Mouse (Mus musculus) A20 (cell line): Measurements from ENCODE around the gene Mcoln2.
A peak's percentile ranks its signal among the peaks of the same experiment; 100 is the strongest.

Experiments used
- DNase-seq: peaks from one replicate; pipeline ENCODE4 v3.0.0-alpha.2; 2011; ENCODE audit warnings: low read depth, low spot score

Mcoln2 gene

DNA sequence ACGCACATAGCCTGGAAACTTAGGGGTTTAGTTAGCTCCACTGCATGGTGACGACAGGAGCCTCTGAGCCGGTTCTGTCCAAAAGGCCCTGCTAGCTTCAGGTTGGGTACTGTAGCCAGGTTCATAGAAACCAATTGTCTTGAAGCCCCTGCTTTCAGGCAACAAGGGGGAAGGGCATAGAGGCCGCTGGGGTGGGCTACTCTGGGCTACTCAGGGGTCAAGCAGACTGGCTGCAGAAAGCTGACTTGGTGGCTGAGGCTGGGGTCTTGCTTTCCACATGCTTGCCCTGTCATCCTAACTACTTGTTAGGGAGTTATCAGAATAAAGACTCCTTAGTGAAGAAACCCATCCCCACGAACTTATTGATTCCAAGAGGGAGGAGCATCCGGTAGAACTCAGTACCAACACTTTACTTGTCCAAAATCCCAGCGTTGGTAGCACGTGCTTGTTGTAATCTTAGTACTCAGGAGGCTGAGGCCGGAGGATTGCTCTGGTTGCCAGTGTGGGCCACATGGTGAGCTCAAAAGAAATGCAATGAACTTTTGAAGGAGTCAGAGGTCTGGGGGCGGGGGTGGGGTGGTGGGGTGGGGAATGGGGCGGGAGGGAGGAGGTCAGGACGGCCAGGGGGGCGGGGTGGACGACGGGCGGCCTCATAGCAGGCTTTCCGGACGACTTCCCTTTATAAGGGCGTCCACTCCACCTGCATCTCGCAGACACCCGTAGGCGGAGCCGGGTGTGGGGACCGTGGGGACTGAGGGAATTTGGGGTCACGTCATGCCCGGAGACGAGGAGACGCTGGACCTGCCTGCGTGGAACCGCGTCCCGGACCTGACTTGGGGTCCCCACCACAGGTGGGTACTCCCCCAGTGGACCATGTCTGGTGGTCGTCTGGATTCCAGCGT, at the start of gene Mcoln2:
Gene Mcoln2, plus strand, starts transcription at position 678 of the 902 bp plus-strand sequence.
- DNase-seq: peak; percentile 69

DNA sequence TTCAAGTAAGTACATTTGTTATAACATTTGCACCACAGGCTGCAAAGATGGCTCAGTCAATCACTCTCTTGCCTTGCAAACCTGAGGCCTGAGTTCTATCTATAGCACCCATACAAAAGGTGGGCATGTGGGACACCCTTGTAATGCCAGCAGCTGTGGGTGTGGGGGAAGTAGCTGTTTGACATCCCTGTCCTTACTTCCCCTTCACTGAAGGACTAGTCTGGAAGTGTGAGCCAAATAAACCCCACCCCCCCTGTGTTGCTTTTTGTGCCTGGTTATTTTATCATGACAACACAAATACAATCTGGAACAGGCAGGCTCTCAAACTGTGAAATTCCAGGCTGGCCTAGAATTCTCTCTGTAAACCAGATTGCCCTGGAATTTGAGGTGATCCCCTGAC, 49.7 kb upstream of the Mcoln2 start:
- no peak for DNase-seq

DNA sequence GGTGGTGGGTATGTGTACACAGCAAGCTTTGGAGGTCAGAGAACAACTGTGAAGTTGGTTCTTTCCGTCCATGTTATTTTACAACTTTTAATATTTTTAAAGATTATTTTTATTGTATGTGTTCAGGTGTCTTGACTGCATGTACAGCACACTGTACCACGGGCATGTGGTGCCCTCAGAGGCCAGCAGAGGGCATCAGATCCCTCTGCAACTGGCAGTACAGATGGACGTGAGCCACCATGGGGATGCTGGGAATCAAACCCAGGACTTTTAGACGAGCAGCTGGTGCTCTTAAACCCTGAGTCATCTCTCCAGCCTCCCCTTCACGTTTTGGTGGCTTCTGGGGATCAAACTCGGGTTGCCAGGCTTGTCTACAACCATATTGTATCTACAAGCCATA, 47.6 kb upstream of the Mcoln2 start:
- peak; percentile 62 for DNase-seq

DNA sequence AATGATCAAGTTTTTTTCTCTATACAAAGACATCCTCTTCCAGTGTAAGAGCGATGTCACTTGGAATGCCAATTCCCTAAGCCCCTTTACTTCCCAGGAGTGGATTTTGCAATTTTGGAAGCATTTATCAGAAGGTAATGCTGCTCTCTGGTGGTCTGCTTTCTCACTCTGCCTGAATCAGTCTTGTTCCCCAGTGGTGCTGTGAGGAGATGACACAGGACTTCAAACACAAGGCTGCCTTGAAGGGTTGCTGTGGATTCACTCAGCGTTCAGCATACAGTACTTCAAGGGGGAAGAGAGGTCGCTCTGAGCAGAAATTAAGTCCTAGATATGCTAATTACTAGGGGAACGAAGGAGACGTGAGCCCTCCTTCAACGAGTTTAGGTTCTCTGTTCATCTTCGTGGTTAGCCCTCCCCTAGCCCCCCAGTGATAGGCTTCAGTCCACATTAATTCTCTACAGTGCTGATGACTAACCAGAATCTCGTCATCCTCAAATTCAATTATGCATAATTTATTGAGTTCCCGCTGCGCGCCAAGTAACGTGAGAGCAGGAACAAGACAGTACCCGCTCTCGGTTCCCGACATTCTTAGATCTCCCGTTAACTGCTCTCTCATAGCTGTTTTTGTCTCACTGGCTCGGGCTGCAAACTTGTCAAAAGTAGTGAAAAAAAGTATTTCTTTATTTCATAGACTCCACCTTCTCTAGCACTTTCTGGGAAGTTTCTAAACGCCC, 42.4 kb upstream of the Mcoln2 start:
- peak; percentile 58 for DNase-seq

DNA sequence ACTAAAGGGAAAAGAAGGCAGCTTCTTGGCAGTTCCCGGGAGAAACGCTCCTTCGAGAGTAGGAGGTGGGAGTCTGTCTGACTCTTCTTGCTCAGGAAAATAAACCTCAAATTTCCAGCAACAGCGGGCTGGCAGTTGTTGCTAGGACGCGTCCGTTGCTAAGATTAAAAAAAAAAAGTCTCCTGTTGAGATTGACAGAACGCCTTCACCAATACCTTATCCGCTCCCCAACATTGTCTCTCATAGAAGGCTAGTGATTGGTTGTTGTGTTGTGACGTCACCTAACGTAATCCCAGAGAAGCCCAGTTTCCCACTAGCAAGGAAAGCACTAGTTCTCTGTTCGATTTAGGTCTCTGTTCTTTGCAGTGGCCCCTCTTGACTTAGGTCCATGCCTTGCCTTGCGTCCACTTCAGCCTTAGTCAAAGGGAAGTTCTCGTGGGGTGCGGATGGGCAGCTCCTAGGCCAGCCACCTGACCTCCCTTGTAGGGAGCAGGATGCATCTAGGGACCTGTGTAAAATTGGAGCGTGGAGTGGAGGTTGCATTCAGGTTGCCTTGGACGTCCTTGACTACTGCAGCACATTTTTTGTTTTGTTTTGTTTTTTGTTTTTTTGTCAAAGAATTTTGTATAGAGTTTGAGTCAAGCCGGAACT, 41.6 kb upstream of the Mcoln2 start, which contains the start of gene Wdr63:
Gene Wdr63, minus strand, starts transcription at position 210 of the 651 bp plus-strand sequence.
- DNase-seq: peak; percentile 88

DNA sequence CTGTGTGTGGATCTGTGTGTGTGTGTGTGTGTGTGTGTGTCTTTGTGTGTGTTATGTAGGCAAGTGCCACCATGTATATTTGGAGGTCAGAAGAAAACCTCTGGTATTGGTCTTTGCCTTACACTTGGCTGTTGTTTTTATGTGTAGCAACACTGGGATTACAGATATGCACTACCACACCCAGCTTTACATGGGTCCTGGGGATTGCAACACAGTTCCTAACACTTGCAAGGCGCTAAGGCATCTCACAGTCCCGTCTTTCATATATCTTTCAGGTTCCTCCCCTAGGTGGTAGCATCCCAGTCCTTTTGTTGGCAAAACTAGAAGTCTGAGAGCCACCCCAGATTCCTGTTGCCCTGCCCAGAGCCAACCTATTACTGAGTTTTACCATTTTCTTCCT, 40.7 kb upstream of the Mcoln2 start:
- DNase-seq: no peak

DNA sequence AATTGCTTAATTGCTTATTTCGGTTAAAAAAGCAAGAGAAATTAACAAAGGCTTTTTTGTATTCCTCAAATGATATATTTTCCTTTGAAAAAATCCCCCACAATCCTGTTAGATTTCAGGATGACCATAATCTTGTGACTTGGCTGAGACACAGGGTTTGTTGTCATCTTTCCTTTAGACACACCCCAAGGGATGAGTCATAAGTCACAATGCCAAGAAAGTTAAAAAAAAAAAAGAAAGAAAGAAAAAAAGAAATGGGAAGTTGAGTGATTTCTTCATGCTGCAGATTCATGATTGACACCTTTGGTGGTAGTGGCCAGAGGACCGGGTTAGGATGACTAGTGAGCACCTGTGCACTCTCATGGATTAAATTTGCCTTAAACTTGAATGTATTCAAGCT, 39.3 kb upstream of the Mcoln2 start:
- DNase-seq: peak; percentile 38

DNA sequence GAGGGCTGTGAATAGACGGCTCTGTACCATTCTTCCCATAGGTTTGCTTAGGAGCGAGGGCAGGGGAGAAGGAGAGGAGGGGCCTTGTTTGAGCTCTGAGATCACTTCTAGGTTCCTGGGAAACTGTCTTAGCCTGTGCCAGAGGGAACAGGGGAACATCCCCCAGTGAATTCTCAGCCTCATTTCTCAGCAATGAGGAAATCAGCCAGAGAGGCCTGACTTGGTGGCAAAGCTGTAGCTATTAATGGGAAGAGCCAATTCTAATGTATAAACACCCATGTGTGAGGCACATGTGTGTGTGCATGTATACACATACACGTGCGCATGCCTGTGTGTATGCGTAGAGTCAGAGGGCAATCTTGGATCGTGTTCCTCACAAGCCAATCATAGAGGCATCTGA, 38.7 kb upstream of the Mcoln2 start:
- no peak for DNase-seq

DNA sequence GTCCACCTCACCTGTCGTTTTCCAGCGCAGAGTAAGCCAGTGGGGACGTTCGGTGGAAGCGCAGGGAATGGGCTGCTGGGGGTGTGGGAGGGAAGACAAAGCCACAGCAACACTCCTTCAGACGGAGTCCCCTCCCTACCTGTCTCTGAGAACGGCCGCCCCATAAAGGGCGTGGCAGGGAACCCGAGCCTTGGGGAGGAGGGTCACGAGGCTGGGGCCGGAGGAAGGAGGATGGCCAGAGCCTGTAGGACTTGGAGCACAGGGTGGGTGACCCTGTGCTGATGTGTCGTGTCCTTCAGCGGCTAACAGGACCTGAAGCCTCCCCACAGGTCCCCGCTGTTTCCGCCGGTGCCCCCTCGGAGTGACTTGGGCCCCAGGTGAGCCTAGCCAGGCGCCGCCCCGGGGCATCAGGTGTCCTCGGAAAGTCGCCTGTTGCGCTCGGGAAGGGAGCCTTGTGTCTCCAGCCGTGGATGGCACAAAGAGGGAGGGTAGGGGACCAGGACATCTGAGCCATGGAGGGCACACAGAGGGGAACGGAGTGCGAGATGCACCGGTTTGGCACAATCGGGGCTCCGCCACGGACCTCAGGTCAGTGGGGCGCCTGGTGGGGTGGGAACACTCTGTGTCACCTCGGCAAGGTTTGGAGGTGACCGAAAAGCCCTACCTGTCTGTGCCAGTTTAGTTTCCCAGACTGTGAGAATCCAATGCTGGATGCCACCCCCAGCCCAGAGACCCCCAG, 32.2 kb upstream of the Mcoln2 start, which contains the start of gene Mcoln3:
Gene Mcoln3, plus strand, starts transcription at position 193 of the 739 bp plus-strand sequence.
- DNase-seq: no peak

DNA sequence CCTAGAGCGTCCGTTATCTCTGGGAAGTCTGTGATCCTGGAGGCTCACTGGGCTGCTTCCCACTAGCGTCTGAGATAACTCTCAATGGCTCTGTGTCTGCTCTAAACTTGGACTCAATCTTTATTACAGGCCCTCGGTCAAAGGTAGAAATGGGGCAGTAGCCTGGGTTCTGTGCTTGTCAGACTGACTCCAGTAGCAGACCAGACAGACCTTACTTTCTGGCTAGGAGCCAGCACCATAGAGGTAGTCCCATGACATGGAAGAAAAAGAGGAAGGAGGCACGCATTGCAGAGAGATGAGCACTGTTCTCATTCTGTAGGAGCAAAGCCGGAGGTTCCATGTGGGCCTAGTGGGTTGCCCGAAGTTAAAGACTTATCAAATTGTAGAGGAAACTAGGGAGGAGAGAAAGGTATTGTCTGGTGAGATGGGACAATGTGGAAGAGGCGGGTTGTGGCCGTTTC, 31.6 kb upstream of the Mcoln2 start:
- DNase-seq: no peak

DNA sequence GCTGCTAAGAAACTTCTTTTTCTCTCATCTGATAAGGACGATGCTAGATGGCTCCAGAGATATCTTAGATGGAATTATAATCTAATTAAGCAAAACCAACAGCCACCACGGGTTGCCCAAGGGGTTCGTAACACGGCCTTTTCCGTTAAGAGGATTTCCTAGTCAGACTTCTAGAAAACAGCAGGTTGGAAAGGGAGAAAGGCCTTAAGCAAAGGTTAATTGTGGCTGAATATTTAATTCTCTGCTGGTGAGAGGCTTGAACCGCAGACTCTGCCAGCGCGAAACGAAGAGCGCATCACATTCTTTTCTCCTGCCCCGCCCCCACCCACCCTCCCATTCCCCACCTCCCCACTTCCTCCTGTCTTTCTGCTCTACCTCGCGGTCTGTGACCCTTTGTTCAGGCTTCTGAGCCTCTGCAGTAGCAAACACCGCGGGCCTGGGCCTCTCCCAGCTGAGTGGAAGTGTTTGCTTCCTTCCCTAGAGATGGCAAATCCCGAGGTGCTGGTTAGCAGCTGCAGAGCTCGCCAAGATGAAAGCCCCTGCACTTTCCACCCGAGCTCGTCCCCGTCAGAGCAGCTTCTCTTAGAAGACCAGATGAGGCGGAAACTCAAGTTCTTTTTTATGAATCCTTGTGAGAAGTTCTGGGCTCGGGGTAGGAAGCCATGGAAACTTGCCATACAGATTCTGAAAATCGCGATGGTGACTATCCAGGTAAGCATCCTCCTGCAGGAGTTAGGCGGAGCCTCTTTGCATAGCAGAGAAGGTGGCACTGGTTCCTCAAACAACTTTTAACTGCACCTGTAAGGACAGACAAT, 28.1 kb upstream of the Mcoln2 start:
- DNase-seq: peak; percentile 53

DNA sequence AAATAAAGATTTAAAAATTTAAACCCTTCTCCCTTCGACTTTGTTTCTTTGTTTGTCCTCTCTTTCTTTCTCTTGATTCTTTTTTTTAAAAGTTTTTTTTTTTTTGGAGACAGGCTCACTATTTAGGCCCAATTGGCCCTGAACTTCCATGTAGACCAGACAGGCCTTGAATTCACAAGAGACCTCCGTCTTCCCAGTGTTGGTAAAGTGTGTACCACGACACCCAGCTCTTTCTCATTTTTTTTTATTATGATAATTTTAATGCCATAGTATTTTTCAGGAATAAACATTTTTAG, 27.6 kb upstream of the Mcoln2 start:
- DNase-seq: no peak

DNA sequence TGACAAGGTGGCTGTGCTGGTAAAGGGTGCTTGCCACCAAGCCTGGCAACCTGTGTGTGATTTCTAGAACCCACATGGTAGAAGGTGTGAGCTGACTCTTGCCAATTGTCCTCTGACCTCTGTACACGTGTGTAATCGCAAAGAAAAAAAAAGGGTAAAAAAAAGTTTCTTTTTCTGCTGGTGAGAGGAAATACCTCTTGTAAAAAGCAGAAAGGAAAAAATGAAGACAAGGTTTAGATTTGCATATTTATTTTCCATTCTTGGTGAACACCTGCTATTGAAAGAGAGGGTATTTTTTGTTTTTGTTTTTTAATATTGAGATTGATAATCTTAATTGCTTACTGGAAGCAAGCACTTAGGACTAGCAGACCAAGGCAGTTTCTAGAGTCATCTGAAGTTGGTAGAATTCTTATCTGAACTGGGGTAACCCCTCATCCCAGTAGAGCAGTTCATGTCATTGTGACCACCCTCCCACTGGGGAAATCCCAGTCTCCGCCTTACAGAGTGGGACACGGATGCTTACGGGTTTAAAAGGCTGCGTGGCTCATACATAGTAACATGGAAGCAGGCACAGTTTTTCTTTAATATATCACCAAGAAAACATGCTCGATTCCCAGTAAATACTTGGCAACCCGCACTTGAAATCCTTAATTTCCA, 26.7 kb upstream of the Mcoln2 start:
- peak; percentile 82 for DNase-seq

DNA sequence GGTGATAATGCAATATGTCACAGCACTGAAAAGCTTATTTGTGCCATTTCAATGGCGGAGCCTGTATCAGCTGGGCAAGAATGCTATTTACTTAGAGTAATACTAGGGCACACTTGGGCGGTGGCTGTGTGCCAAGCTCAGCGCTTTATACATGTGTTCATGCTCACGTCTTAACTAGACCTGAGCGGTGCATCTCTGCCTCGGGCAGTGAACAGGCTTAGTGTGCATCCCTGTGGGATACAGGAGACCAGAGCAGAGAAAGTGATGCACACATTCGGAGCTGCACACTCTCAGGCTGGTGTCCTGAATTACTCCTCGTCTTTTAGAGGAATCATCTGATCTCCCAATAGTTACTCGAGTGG, 26.2 kb upstream of the Mcoln2 start:
- DNase-seq: peak; percentile 72

DNA sequence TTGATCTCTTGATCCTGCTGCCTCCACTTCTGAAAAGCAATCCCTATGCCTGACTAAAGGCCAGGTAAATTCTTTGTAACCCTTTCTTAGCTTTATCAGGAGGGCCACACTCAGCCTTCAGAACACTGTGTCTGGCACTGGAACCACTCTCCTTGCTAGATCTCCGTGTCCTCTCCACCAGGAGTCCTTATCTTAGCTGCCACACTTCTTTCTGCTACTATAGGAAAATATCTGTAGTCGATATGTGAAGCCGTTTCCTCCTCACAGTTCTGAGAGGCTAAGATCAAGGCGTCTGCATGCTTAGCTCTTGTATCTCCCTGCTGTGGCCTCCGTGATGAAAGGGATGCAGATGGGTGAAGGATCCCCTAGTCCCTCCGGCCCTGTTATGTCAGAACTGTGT, 22.4 kb upstream of the Mcoln2 start:
- no peak for DNase-seq

DNA sequence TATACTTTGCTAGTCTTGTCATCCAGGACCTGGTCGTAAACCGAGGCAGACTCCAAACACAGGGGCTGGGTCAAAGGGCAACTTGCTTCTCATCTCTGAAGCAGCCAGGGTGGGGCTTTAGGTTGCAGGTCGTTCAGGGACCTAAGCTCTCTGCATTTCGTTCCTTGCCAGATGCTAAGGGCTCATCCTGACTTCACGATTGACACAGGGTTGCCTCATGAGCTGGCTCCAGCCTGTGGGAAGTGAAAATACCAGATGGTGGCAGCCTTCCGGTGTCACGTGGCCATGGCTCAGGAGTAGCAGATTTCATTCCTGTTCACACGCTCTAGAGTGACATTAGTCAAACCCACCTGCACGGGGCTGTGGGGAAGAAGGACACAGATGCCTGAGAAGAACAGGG, 14.8 kb upstream of the Mcoln2 start:
- DNase-seq: peak; percentile 93

DNA sequence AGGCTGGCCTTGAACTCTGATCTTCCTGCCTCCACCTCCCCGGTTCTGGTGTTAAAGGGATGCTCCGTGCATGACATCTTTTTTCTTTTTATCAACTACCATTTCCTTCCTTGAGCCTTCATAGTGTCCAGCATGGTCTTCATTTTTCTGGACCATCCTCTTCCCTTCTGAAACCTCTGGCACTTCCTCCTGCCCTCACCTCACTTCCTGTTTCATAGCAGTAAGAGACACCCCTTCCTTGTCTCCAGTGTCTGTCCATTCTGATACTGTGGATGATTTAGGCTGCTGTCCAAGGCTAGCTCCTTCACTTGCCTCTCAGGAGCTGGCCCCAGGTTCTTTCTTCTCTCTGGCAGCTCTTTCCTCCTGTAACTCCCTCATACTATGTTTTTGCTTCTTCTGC, 14.2 kb upstream of the Mcoln2 start:
- no peak for DNase-seq

DNA sequence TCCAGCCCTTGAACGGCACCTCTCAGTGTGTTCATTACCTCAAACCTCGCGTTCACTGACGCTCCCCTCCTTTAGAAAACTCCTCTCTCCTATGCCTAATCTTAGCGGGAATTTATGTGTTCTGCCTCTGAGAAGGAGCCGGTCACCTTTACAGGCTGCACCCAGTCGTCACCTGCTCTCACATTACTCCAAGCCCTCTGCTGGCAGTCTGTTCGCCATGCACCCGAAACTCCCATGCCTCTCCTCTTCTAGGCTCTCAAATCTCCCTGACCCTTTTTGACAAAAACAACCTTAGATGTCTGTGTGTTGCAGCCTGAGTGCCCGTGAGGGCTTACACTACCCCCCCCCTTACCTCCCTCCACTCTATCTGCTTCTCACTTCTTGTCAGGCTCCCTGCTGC, 13.2 kb upstream of the Mcoln2 start:
- peak; percentile 85 for DNase-seq

DNA sequence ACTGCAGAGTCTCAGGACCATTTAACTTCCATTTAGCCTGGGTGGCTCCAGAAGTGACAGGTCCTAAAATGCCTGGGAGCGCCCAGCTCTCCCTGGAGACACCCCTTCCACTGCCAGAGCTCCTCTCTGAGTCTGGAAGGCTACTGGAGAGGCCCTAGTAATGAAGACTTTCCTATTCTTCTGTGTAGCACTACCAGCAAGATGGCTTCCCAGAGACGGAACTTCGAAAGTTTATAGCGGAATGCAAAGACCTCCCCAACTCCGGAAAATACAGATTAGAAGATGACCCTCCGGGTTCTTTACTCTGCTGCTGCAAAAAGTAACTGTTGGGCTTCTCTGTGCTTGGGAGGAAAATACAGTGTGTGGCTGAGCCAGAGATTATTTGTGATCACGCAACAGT, 9.4 kb upstream of the Mcoln2 start:
- no peak for DNase-seq

DNA sequence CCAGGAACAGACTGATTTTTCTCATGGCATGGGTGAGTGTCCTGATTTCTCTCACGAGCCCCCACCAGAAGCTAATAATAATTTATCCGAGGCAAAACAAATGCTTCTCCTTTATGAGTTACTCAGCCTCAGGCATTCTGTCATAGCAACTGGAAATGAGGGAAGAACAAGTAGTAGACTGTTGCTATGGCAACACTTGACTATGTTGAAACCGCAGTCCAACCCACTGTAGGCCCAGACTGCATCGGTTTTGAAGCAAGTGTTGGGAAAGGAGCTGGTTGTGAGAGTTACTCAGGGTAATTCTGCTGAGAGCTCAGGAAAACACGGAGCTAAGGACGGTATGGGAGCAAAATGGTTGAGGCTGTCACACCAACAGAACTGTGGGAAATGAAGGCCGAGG, 7.1 kb upstream of the Mcoln2 start:
- DNase-seq: no peak
